Mouse (Mus musculus) liver, embryonic 16.5 days (tissue): Measurements from ENCODE around the gene Gins1. TPM values are rescaled to one million over a fixed set of nuclear protein-coding genes. Genes with fewer than 3 reads are reported as not detected.

Source experiments
- ATAC-seq: fragments of 200-750 bp; cut with Nextera tagmentation; 2 replicates; pipeline ENCODE4 v1.8.0; 2017; ENCODE audit warnings: low read depth, mild to moderate bottlenecking, moderate number of reproducible peaks, moderate library complexity
- H3K27ac ChIP-seq: fragments of 300-500 bp; sonication (generic); 2 replicates; pipeline ENCODE4 v1.5.1; 2014; ENCODE audit warnings: mild to moderate bottlenecking, low read length
- H3K27me3 ChIP-seq: fragments of 300-500 bp; sonication (generic); 2 replicates; pipeline ENCODE4 v1.6.1; 2014; ENCODE audit warnings: low read depth, low read length, mixed read lengths; ENCODE audit not compliant: control insufficient read depth, insufficient read depth
- H3K36me3 ChIP-seq: fragments of 300-500 bp; sonication (generic); 2 replicates; pipeline ENCODE4 v1.6.1; 2014; ENCODE audit warnings: mild to moderate bottlenecking; ENCODE audit not compliant: control insufficient read depth, insufficient read depth
- H3K4me1 ChIP-seq: fragments of 300-500 bp; sonication (generic); 2 replicates; pipeline ENCODE4 v1.6.1; 2014; ENCODE audit warnings: low read depth, low read length, mixed read lengths; ENCODE audit not compliant: control insufficient read depth
- H3K4me2 ChIP-seq: fragments of 300-500 bp; sonication (generic); 2 replicates; pipeline ENCODE4 v1.6.1; 2014; ENCODE audit warnings: low read depth, low read length, mixed read lengths
- H3K4me3 ChIP-seq: fragments of 300-500 bp; sonication (generic); 2 replicates; pipeline ENCODE4 v1.5.1; 2014; ENCODE audit warnings: low read depth, mild to moderate bottlenecking, low read length
- H3K9ac ChIP-seq: fragments of 300-500 bp; sonication (generic); 2 replicates; pipeline ENCODE4 v1.6.1; 2014; ENCODE audit warnings: low read depth, low read length
- H3K9me3 ChIP-seq: fragments of 300-500 bp; sonication (generic); replicated peaks from 2 replicates; pipeline ENCODE4 v1.6.1; 2016; ENCODE audit warnings: low read length; ENCODE audit not compliant: control insufficient read depth
- WGBS: fragments of 180-500 bp; shearing (Covaris S2); extraction: QIAGEN DNeasy Blood & Tissue Kit; methylation state at CpG from one replicate; pipeline ENCODE4 v1.1.7; 2014; ENCODE audit not compliant: insufficient replicate concordance; 5-methylcytosine and 5-hydroxymethylcytosine counted together
- polyA plus RNA-seq: library from polyadenylated mRNA; unstranded; fragments of >200 nt; fragmentation: Nextera tagmentation; extraction: Ambion mirVana; gene quantifications from 2 replicates; pipeline ENCODE4 v1.2.1, GENCODE M21; 2015

Gins1 gene
- polyA plus RNA-seq, result 24.4 and 29.1 TPM in 2 replicates

DNA sequence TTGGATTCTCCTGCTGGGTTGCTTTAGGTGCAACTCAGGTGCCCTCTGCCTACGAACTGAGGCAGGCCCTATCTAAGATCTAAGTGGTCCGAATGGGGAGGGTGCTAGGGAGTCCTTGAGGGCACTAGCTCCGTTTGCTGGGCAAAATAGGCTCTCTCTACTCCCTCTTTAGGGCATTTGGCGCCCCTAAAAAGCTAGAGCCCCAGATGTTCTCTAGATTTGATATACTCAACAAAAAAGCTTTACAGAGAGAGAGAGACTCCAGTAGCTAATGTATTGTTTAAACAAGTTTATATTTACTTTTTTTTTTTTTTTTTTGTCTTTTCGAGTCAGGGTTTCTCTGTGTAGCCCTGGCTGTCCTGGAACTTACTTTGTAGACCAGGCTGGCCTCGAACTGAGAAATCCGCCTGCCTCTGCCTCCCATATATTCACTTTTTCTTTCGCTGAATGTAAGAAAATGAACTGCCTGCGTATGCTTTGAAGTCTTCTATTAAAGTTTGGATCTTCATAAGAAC lies at the start of gene Gins1:
TSS of gene Gins1 (plus strand) at position 465 of the 515 bp plus-strand sequence.
- ATAC-seq, result peak; percentile 46
- Histone ChIP-seq H3K27me3 (no peaks in the 10 kb centered on the region), H3K27ac (peak within 1 kb of the TSS; percentile 91), H3K9me3 (no peaks in the 10 kb centered on the region), H3K4me3 (peak within 1 kb of the TSS; percentile 91), H3K4me2 (peak within 1 kb of the TSS; percentile 98), H3K4me1 (peaks cover 18% of the 10 kb centered on the region), H3K36me3 (no peaks in the 10 kb centered on the region), H3K9ac (peak within 1 kb of the TSS; percentile 85)
- 29% methylated on average over 9 of the region's 9 CpGs for WGBS

DNA sequence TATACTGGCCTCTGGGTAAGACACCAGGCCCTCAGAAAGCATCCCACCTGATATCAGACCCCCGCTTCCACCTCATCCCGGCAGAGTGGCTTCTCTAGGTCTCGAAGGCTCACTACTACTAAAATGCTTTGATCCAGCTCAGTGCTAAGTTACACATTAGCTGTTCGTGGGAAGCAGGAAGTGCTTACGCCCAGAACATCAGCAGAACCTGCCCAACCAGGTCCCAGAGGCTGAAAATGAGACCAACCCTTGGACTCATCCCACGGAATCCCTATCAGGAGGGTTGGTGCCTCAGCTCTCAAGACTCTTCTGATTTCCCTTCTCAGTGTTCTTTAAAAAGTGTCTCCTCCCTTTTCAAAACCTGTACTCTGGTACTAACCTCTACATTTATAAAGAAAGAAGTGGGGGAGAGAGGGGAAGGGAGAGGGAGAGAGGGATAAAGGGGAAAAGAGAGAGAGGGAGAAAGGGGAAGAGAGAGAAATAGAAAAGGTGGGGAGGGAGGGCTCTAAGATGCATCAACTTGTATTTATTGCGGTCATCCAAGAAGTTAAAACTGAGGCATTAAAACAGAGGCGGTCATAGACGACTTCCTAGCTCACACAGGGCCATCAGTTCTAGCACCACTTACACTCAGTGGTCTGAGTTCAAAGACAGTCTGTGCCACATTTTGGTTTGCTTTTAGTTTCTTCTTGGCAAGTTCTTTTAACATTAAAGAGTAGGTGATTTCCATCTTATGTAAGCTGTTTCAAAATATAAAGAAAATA lies 46.3 kb upstream of the Gins1 start:
- Histone ChIP-seq H3K36me3 (no peaks in the 10 kb centered on the region), H3K4me3 (no peak overlapping the region), H3K4me1 (no peaks in the 10 kb centered on the region), H3K4me2 (no peak overlapping the region), H3K27ac (no peak overlapping the region), H3K9me3 (no peaks in the 10 kb centered on the region), H3K27me3 (no peaks in the 10 kb centered on the region), H3K9ac (no peak overlapping the region)
- no peak for ATAC-seq
- 64% methylated on average over 9 of the region's 9 CpGs for WGBS

DNA sequence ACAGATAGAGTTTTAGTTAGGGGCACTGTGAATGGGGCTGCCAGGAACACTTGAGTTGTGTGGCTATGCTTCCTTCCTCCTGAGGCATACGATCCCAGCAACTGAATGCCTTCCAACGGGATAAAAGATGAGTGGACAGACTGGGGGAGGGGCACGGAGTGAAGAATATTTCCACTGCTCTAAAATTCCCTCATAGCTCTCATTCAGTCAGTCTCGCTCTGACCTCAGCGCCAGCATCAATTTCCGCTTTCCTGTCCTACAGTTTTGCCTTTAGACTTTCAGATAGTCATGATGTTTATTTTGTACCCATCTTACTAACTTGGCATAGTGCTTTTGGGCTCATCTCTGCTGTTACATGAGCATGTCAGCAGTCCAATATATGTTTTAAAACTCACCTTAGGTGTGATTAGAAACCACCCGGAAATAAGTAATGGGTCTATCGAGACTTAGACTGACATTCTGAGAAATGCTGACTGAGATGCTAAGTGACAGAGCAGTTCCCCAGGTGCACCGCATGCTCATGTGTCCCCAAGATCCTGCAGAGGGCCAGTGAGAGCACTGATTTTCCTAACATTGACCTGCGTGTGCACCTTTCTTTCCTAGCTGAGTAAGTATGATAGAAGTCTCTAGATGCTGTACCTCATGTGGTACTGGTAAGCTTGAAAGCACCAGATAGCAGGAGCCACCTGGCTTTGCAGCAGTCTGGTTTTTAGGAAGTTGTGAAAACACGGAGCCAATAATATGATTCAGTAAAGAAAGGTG lies 45.3 kb upstream of the Gins1 start:
- no peaks in the 10 kb centered on the region for H3K4me1 ChIP-seq
- H3K4me2 ChIP-seq, result no peak overlapping the region
- no peaks in the 10 kb centered on the region for H3K9me3 ChIP-seq
- H3K4me3 ChIP-seq, result no peak overlapping the region
- H3K36me3 ChIP-seq, result no peaks in the 10 kb centered on the region
- ATAC-seq, result no peak
- no peak overlapping the region for H3K9ac ChIP-seq
- 64% methylated on average over 11 of the region's 11 CpGs for WGBS
- H3K27me3 ChIP-seq, result no peaks in the 10 kb centered on the region
- H3K27ac ChIP-seq, result no peak overlapping the region

DNA sequence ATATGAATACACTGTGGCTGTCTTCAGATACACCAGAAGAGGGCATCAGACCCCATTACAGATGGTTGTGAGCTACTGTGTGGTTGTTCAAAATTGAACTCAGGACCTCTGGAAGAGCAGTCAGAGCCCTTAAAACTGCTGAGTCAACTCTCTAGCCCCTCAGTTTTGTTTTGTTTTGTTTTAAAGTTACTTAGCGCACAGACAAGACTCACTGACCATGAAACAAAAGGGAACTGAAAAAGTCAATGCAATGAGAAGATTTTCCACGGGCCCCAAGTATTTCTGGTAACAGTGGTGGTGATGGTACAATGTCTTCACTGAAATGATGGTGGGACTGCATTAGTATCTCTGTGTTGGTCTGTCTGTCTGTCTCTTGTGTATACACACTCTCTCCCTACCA lies 44.1 kb upstream of the Gins1 start:
- H3K9ac ChIP-seq, result no peak overlapping the region
- H3K4me1 ChIP-seq, result no peaks in the 10 kb centered on the region
- H3K27ac ChIP-seq, result no peak overlapping the region
- H3K36me3 ChIP-seq, result no peaks in the 10 kb centered on the region
- no peaks in the 10 kb centered on the region for H3K9me3 ChIP-seq
- no peaks in the 10 kb centered on the region for H3K27me3 ChIP-seq
- no peak overlapping the region for H3K4me2 ChIP-seq
- WGBS, result 60% methylated on average over 2 of the region's 2 CpGs
- H3K4me3 ChIP-seq, result no peak overlapping the region
- no peak for ATAC-seq

DNA sequence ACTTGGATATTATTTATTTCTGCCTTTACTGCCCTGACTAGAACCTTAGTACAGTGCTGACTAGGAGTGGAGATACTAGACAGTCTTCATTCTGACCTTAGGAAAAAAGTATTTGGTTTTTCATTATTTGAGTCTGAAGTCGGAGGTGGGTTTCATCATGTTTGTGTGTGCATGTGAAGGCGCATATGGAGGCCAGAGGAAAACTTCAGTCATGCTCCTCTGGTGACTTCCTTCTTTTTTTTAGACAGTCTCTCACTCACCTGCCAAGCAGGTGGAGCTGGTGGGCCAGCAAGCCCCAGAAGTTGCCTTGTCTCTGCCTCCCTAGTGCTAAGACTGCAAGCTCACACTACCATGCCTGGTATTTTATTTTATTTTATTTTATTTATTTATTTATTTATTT lies 38.2 kb upstream of the Gins1 start:
- Histone ChIP-seq H3K36me3 (no peaks in the 10 kb centered on the region), H3K27me3 (no peaks in the 10 kb centered on the region), H3K4me3 (no peak overlapping the region), H3K9me3 (no peaks in the 10 kb centered on the region), H3K27ac (no peak overlapping the region), H3K4me2 (no peak overlapping the region), H3K9ac (no peak overlapping the region), H3K4me1 (no peaks in the 10 kb centered on the region)
- WGBS, result 66% methylated on average over 2 of the region's 2 CpGs
- ATAC-seq, result no peak

DNA sequence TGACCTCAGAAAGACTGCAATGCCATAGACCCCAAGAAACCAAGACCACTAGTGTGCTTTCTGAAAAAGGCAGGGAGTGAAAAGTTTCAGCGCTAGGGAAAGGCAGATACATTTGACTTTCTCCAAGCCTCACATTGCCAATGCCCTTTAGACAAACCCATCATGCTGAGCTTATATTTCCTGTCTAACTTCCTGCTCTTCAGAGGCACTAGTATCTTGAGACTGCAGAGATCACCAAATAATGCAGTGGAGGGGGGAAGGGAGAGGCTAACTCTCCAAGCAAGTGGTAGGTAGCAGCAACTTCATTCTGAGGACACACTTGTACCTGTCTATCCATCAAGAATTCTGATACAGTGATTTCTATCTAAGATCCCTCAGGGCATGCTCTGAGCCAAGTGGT lies 35.8 kb upstream of the Gins1 start:
- Histone ChIP-seq H3K4me2 (no peak overlapping the region), H3K27ac (no peak overlapping the region), H3K27me3 (no peaks in the 10 kb centered on the region), H3K9ac (no peak overlapping the region), H3K9me3 (no peaks in the 10 kb centered on the region), H3K4me3 (no peak overlapping the region), H3K4me1 (no peaks in the 10 kb centered on the region), H3K36me3 (no peaks in the 10 kb centered on the region)
- ATAC-seq, result no peak
- WGBS, result 31% methylated on average over 1 of the region's 1 CpGs

DNA sequence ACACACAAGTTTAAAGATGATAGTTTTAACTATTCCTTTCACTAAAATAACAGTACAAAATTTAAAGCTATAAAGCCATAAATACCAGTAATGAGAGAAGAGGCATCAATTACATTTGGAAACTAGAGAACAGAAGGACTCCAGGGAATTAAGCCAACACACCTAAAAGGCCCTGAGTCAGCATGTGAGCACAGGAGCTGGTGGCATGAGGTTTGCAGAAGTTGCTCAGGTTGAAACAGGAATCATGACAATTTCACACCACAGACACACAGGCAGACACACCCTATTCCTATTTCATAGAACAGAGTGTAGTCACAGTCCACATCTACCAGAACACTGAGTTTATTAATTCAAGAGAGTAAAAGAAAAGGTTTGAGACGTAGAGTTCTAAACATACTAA lies 30.7 kb upstream of the Gins1 start:
- Histone ChIP-seq H3K4me1 (no peaks in the 10 kb centered on the region; the same call in 1 of the 2 replicates), H3K27me3 (no peaks in the 10 kb centered on the region), H3K4me3 (no peak overlapping the region), H3K9me3 (no peaks in the 10 kb centered on the region), H3K4me2 (no peak overlapping the region), H3K36me3 (no peaks in the 10 kb centered on the region), H3K27ac (no peak overlapping the region), H3K9ac (no peak overlapping the region)
- WGBS, result 64% methylated on average over 1 of the region's 1 CpGs
- ATAC-seq, result no peak

DNA sequence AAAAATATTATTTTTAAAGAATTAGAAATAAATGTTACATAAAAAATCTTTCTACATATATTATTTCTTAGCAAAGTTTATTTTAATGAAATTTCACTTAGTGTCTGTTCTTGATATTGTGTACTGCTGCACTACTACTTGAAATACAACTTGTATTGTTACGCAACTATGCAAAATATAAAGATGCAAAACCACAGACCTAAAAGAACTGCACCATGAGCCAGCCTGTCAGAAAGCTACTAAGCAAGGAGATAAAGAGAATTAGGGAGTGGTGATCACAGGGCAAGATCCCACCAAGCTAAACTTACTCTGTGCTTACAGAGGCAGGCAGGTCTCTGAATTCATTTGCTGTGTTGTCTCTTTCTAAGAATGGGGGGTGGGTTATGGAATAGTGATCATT lies 30.0 kb upstream of the Gins1 start:
- 68% methylated on average over 1 of the region's 1 CpGs for WGBS
- Histone ChIP-seq H3K9ac (no peak overlapping the region), H3K9me3 (no peaks in the 10 kb centered on the region), H3K27me3 (no peaks in the 10 kb centered on the region), H3K27ac (no peak overlapping the region), H3K4me1 (no peaks in the 10 kb centered on the region; the same call in 1 of the 2 replicates), H3K4me2 (no peak overlapping the region), H3K36me3 (no peaks in the 10 kb centered on the region), H3K4me3 (no peak overlapping the region)
- no peak for ATAC-seq

DNA sequence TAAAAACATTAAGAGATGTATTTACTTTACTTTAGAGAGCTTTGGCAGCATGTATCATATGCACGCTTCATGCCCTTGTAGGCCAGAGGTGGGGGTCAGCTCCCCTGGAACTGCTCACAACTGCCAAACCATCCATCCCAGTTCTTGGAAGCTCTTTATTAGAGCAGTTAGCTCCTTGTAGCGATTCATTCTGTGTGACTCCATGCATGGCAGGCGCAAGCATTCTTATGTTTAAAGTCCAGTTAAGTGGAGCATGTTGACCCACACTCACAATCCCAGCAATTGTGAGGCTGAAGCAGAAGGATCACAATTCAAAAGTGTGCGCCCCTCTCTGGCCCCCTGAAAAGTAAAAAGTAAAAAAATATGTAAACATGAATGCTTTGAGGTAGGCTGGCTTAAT lies 27.6 kb upstream of the Gins1 start:
- Histone ChIP-seq H3K4me3 (no peak overlapping the region), H3K9ac (no peak overlapping the region), H3K27ac (no peak overlapping the region), H3K27me3 (no peaks in the 10 kb centered on the region), H3K4me2 (no peak overlapping the region), H3K36me3 (no peaks in the 10 kb centered on the region), H3K9me3 (no peaks in the 10 kb centered on the region), H3K4me1 (no peaks in the 10 kb centered on the region; the same call in 1 of the 2 replicates)
- no peak for ATAC-seq
- WGBS, result 76% methylated on average over 4 of the region's 4 CpGs
